Mouse (Mus musculus): Measurements from ENCODE around the gene Gsdma.
A peak's percentile ranks its signal among the peaks of the same experiment; 100 is the strongest.
"Not testable (repeated sequence)": the region's sequence is repeated elsewhere in the genome, so short reads cannot be mapped to it uniquely, and the experiment has no call there.

Gene Gsdma

GRCm38 (mm10) chr11:98680595-98680994 lies 16.4 kb downstream of the Gsdma start:
- not testable (repeated sequence) for DNase-seq (ENCODE audit: low spot score in 2 of 2)

- DNase-seq (ENCODE audit: low spot score in 2 of 2), result no peak
These were observed 17.0 kb downstream of the Gsdma start for GRCm38 (mm10) chr11:98681186-98681585.

- peak; percentile 95 to 96 for DNase-seq (ENCODE audit: low spot score in 2 of 2)
These were observed 17.9 kb downstream of the Gsdma start, which contains the start of gene Psmd3 for GRCm38 (mm10) chr11:98681786-98682745. TSS of gene Psmd3 (plus strand) at chr11:98682554.

GRCm38 (mm10) chr11:98682811-98683210 lies 18.7 kb downstream of the Gsdma start:
- peak in 1 of 2 experiments; percentile 17 for DNase-seq (ENCODE audit: low spot score in 2 of 2)

- no peak for DNase-seq (ENCODE audit: low spot score in 2 of 2)
These were observed 21.5 kb downstream of the Gsdma start for GRCm38 (mm10) chr11:98685642-98686041.

- DNase-seq (ENCODE audit: low spot score in 2 of 2), result no peak
These were observed 22.8 kb downstream of the Gsdma start for GRCm38 (mm10) chr11:98686976-98687375.

- DNase-seq (ENCODE audit: low spot score in 2 of 2), result no peak
These were observed 23.9 kb downstream of the Gsdma start for GRCm38 (mm10) chr11:98688009-98688408.

GRCm38 (mm10) chr11:98693201-98693600 lies 29.1 kb downstream of the Gsdma start:
- DNase-seq (ENCODE audit: low spot score in 2 of 2), result no peak

GRCm38 (mm10) chr11:98693746-98694145 lies 29.6 kb downstream of the Gsdma start:
- DNase-seq (ENCODE audit: low spot score in 2 of 2), result no peak

GRCm38 (mm10) chr11:98694301-98694700 lies 30.1 kb downstream of the Gsdma start:
- DNase-seq (ENCODE audit: low spot score in 2 of 2), result no peak

GRCm38 (mm10) chr11:98695408-98695807 lies 31.3 kb downstream of the Gsdma start:
- no peak for DNase-seq (ENCODE audit: low spot score in 2 of 2)

GRCm38 (mm10) chr11:98696454-98697216 lies 32.5 kb downstream of the Gsdma start:
- DNase-seq (ENCODE audit: low spot score in 2 of 2), result no peak

GRCm38 (mm10) chr11:98697225-98697624 lies 33.1 kb downstream of the Gsdma start:
- no peak for DNase-seq (ENCODE audit: low spot score in 2 of 2)

- no peak for DNase-seq (ENCODE audit: low spot score in 2 of 2)
These were observed 34.9 kb downstream of the Gsdma start for GRCm38 (mm10) chr11:98698849-98699640.

- DNase-seq (ENCODE audit: low spot score in 2 of 2), result peak; percentile 60 to 77
These were observed 35.8 kb downstream of the Gsdma start for GRCm38 (mm10) chr11:98699911-98700310.

GRCm38 (mm10) chr11:98701213-98701670 lies 37.1 kb downstream of the Gsdma start, which contains the start of gene Csf3:
TSS of gene Csf3 (plus strand) at chr11:98701263.
- DNase-seq (ENCODE audit: low spot score in 2 of 2), result no peak

GRCm38 (mm10) chr11:98702323-98702722 lies 38.2 kb downstream of the Gsdma start:
- DNase-seq (ENCODE audit: low spot score in 2 of 2), result no peak

GRCm38 (mm10) chr11:98705021-98705420 lies 40.9 kb downstream of the Gsdma start:
- DNase-seq (ENCODE audit: low spot score in 2 of 2), result no peak

- DNase-seq (ENCODE audit: low spot score in 2 of 2), result no peak
These were observed 43.5 kb downstream of the Gsdma start for GRCm38 (mm10) chr11:98707401-98708281.

- DNase-seq (ENCODE audit: low spot score in 2 of 2), result no peak
These were observed 44.3 kb downstream of the Gsdma start for GRCm38 (mm10) chr11:98708282-98708956.
